Mouse (Mus musculus) myocyte (in vitro differentiated cells): ENCODE results near the gene Sdc3.

Source experiments
- CEBPB ChIP-seq: IDR thresholded peaks from 2 replicates; pipeline ENCODE4 v1.6.1; 2011; ENCODE audit warnings: mild to moderate bottlenecking, moderate library complexity; ENCODE audit not compliant: poor library complexity, insufficient read depth, severe bottlenecking
- E2F4 ChIP-seq: IDR thresholded peaks from one replicate; pipeline ENCODE4 v1.6.1; 2011; ENCODE audit warnings: mild to moderate bottlenecking, control low read depth, moderate library complexity; ENCODE audit not compliant: insufficient read depth
- MAX ChIP-seq: IDR thresholded peaks from one replicate; pipeline ENCODE4 v1.6.1; 2011; ENCODE audit warnings: low read depth, mild to moderate bottlenecking, control low read depth
- MYOD1 ChIP-seq, 3 experiments: IDR thresholded peaks; one replicate each; pipeline ENCODE4 v1.6.1; 2011; ENCODE audit warnings: control low read depth in 2 of 3, low read depth in 2 of 3, mild to moderate bottlenecking in 2 of 3, moderate library complexity in 1 of 3; ENCODE audit not compliant: insufficient read length in 2 of 3, control insufficient read depth in 1 of 3
- MYOG ChIP-seq, 3 experiments: IDR thresholded peaks; one replicate each; pipeline ENCODE4 v1.6.1; 2011; ENCODE audit warnings: control low read depth in 2 of 3, low read depth in 2 of 3, mild to moderate bottlenecking in 2 of 3; ENCODE audit not compliant: insufficient read length in 2 of 3, control insufficient read depth in 1 of 3, insufficient read depth in 1 of 3
- POLR2A ChIP-seq: IDR thresholded peaks from one replicate; pipeline ENCODE4 v1.6.1; 2011; ENCODE audit warnings: low read depth, mild to moderate bottlenecking, control low read depth, moderate library complexity; ENCODE audit not compliant: insufficient read length
- POLR2AphosphoS2 ChIP-seq: IDR thresholded peaks from one replicate; pipeline ENCODE4 v1.6.1; 2011; ENCODE audit warnings: low read depth, control low read depth; ENCODE audit not compliant: insufficient read length
- TCF12 ChIP-seq: IDR thresholded peaks from one replicate; pipeline ENCODE4 v1.6.1; 2011; ENCODE audit warnings: mild to moderate bottlenecking, control low read depth; ENCODE audit not compliant: poor library complexity, insufficient read depth, severe bottlenecking
- TCF3 ChIP-seq: IDR thresholded peaks from one replicate; pipeline ENCODE4 v1.6.1; 2011; ENCODE audit warnings: low read depth, control low read depth; ENCODE audit not compliant: insufficient read length
- USF1 ChIP-seq: IDR thresholded peaks from one replicate; pipeline ENCODE4 v1.6.1; 2011; ENCODE audit warnings: low read depth, mild to moderate bottlenecking, control low read depth, moderate library complexity

GRCm38 (mm10) chr4:130811385-130811784 lies 19.0 kb downstream of the Sdc3 start:
- TF ChIP-seq POLR2A (no peak), MAX (no peak), CEBPB (no peak), MYOD1 (IDR thresholded peaks at IDR 0.05; ENCODE audit: control insufficient read depth in 1 of 3, insufficient read length in 2 of 3, low read depth in 2 of 3) (no peak), E2F4 (no peak), USF1 (no peak), POLR2AphosphoS2 (no peak), TCF12 (no peak), TCF3 (no peak), MYOG (IDR thresholded peaks at IDR 0.05; ENCODE audit: control insufficient read depth in 1 of 3, insufficient read depth in 1 of 3, insufficient read length in 2 of 3, low read depth in 2 of 3) (no peak)
